Mouse (Mus musculus) limb, embryonic 10.5 days (tissue): ENCODE data around the gene Pkdrej. TPM values are rescaled to one million over a fixed set of nuclear protein-coding genes. Genes with fewer than 3 reads are reported as not detected.
"Not testable (repeated sequence)": the region's sequence is repeated elsewhere in the genome, so short reads cannot be mapped to it uniquely, and the experiment has no call there.

Experiments used
- DNase-seq: peaks from one replicate; pipeline ENCODE4 v3.0.0-alpha.2; 2017; ENCODE audit warnings: low spot score
- H3K27ac ChIP-seq: fragments of 300-500 bp; sonication (generic); 2 replicates; pipeline ENCODE4 v1.5.1; 2016; ENCODE audit warnings: mild to moderate bottlenecking
- H3K27me3 ChIP-seq: fragments of 300-500 bp; sonication (generic); 2 replicates; pipeline ENCODE4 v1.6.1; 2016; ENCODE audit warnings: low read depth, mild to moderate bottlenecking; ENCODE audit not compliant: poor library complexity, severe bottlenecking
- H3K36me3 ChIP-seq: fragments of 300-500 bp; sonication (generic); 2 replicates; pipeline ENCODE4 v1.6.1; 2016; ENCODE audit warnings: mild to moderate bottlenecking, moderate library complexity
- H3K4me1 ChIP-seq: fragments of 300-500 bp; sonication (generic); 2 replicates; pipeline ENCODE4 v1.6.1; 2016
- H3K4me3 ChIP-seq: fragments of 300-500 bp; sonication (generic); 2 replicates; pipeline ENCODE4 v1.5.1; 2016; ENCODE audit warnings: mild to moderate bottlenecking, moderate library complexity
- H3K9me3 ChIP-seq: fragments of 300-500 bp; sonication (generic); replicated peaks from 2 replicates; pipeline ENCODE4 v1.6.1; 2016; ENCODE audit warnings: mild to moderate bottlenecking
- WGBS: fragments of 180-500 bp; shearing (Covaris S2); methylation state at CpG from one replicate; pipeline ENCODE4 v1.1.7; 2016; 5-methylcytosine and 5-hydroxymethylcytosine counted together
- polyA plus RNA-seq: library from polyadenylated mRNA; unstranded; fragments of >200 nt; fragmentation: Nextera tagmentation; extraction: Ambion mirVana; gene quantifications from 2 replicates; pipeline ENCODE4 v1.2.1, GENCODE M21; 2016

Pkdrej gene
- polyA plus RNA-seq, 1 experiment from 2014 or later: 0.03 TPM

DNA sequence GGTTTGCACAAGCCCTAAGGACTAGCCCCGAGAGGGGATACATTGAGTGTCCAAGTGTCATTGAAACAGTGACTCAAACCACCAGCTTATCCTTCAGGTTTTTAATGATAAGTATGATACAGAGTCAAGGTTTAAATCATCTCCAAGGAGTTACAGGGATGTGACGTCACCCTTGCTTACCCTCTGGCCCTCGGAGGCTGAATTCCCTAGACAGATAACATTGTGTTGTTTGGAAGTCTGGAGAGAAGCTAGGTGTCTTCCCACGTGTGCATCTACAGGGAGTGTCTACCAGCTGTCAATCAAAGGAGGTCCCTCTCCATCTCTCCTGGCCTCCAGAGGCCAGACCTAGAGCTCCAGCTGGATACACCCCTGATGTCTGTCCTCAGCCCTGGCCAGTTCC lies 14.6 kb downstream of the Pkdrej start:
- Histone ChIP-seq H3K27ac (no peak overlapping the region), H3K36me3 (no peaks in the 10 kb centered on the region), H3K4me1 (peaks cover 12% of the 10 kb centered on the region), H3K9me3 (no peaks in the 10 kb centered on the region), H3K4me3 (no peak overlapping the region), H3K27me3 (no peaks in the 10 kb centered on the region)
- DNase-seq: no peak
- WGBS: 86% methylated on average over 4 of the region's 4 CpGs

DNA sequence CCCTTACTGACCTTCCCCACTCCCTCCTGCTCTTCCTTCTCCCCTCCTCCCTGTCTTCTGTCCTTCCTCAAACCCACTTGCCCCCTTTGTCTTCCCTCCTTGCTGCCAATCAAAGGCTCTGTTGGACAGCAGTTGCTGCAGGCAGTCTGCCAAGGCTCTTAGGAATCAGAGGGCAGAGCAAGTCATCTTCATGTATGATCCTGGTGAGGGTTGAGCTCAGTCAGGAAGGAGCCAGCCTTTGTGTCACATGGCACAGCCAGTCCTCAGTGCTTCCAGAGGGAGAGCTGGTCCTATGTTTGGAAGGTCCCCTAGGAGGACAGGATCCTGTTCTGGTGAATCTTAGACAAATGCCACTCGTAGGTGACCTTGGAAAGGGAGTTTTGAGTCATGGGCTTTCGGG lies 18.6 kb downstream of the Pkdrej start:
- no peaks in the 10 kb centered on the region for H3K4me1 ChIP-seq
- H3K27ac ChIP-seq: no peak overlapping the region
- no peak overlapping the region for H3K4me3 ChIP-seq
- WGBS: 90% methylated on average over 2 of the region's 2 CpGs
- no peaks in the 10 kb centered on the region for H3K9me3 ChIP-seq
- no peak for DNase-seq
- H3K36me3 ChIP-seq: no peaks in the 10 kb centered on the region
- H3K27me3 ChIP-seq: no peaks in the 10 kb centered on the region

DNA sequence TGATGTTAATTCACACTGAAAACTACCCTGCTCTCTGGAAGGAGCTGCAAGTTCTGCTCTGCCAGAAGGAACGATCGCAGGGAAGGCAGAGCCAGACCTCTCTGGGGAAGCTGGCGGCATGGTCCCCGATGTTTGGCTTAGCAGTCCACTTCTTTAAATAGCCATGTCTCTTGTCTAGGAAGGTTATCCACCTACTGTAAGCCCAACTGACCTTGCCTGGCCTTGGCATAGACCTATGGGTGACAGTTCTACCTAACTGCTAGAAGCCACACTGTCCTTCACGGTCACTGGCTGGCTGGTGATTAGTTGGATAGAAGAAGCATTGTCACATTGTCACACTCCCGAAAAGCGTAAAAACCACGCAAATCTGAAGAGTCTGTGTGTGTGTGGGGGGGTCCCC lies 22.9 kb downstream of the Pkdrej start:
- no peak for DNase-seq
- H3K36me3 ChIP-seq: no peaks in the 10 kb centered on the region
- H3K4me1 ChIP-seq: no peaks in the 10 kb centered on the region
- no peaks in the 10 kb centered on the region for H3K27me3 ChIP-seq
- WGBS: 93% methylated on average over 8 of the region's 8 CpGs
- H3K4me3 ChIP-seq: no peak overlapping the region
- H3K27ac ChIP-seq: no peak overlapping the region
- H3K9me3 ChIP-seq: no peaks in the 10 kb centered on the region

DNA sequence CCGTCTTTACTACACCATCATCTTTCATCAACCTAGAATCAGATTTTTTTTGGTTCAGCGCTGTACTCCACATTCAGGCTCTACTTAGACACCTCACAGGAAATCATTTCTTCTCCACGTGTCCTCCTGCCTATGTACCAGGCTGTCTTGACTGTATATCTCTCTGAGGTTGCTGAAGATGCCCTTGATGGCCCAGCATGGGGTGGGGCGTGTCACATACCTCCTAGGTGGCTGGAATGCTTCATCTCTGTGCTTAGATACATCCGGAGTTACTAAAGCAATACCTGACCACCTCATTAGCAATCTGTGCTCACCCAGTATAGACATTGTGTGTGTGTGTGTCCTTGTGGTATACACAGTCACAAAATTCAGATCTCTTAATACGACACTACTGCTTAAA lies 26.0 kb downstream of the Pkdrej start:
- 80% methylated on average over 6 of the region's 6 CpGs for WGBS
- H3K4me1 ChIP-seq: no peaks in the 10 kb centered on the region
- no peak overlapping the region for H3K4me3 ChIP-seq
- DNase-seq: no peak
- H3K9me3 ChIP-seq: no peaks in the 10 kb centered on the region
- no peak overlapping the region for H3K27ac ChIP-seq
- H3K27me3 ChIP-seq: no peaks in the 10 kb centered on the region
- H3K36me3 ChIP-seq: no peaks in the 10 kb centered on the region

DNA sequence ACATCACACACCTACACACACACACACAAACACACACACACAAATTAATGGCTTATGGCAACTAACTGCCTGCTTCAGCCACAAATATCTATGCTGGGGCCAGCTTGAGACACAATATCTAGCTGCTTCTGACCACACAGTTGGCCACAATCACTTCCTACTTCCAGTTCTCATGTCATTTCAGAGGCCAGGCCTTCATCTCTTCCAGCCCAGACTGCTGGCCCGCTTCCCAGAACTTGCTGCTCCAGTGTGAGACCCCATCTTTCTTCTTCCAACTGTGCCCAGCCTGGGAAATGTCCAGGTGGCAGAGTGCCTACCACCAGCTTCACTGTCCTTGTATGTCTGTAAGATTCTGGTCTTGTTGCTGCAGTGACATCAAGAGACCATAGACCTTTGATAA lies 28.7 kb downstream of the Pkdrej start:
- peaks cover 5% of the 10 kb centered on the region; the same call in 1 of the 2 replicates for H3K4me1 ChIP-seq
- H3K36me3 ChIP-seq: no peaks in the 10 kb centered on the region
- H3K4me3 ChIP-seq: no peak overlapping the region
- no peak overlapping the region for H3K27ac ChIP-seq
- no peaks in the 10 kb centered on the region for H3K27me3 ChIP-seq
- 81% methylated on average over 1 of the region's 1 CpGs for WGBS
- no peaks in the 10 kb centered on the region for H3K9me3 ChIP-seq
- DNase-seq: no peak

DNA sequence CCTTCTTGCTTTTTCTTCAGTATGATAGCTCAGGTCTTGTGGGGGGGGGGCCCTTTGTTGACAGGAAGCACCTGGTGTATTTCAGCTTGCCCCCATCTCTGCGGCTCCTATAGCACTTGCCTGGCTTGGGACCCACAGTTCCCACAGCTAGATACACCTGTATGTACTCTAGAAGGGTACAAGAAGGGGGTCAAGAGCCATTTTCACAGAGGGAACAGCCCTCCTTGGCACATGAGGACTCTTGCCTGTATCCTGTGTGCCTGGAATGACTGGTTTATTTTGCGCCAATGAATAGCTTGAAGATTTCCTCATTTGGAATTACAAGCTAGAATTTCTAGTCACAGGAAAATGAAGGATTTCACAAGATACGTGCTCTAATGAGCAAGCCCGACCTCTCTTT lies 30.1 kb downstream of the Pkdrej start:
- no peak for DNase-seq
- WGBS: 85% methylated on average over 4 of the region's 4 CpGs

DNA sequence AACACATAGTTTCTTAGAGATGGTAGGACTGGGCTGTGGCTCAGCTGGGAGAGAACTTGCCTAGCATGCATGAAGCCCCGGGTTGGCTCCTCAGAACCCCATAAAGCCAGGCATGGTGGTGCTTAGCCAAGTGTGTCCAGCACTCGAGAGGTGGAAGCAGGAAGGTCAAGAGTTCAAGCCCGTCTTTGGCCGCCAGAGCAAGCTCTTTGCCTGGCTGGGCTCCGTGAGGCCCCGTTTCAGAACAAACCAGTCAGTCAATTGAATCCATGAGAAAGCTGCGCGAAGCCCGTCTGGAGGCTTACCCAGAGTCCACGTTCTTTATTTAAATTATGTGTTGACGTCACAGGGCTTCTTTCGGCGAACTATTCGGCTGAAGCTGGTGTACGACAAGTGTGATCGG lies 32.9 kb downstream of the Pkdrej start:
- no peaks in the 10 kb centered on the region for H3K36me3 ChIP-seq
- H3K27ac ChIP-seq: no peak overlapping the region
- WGBS: 80% methylated on average over 16 of the region's 16 CpGs
- DNase-seq: no peak
- H3K9me3 ChIP-seq: no peaks in the 10 kb centered on the region
- no peaks in the 10 kb centered on the region for H3K27me3 ChIP-seq
- peaks cover 5% of the 10 kb centered on the region; the same call in 1 of the 2 replicates for H3K4me1 ChIP-seq
- H3K4me3 ChIP-seq: no peak overlapping the region

More for the DNA sequence above, 30.1 kb downstream of the Pkdrej start:
- no peak overlapping the region for H3K27ac ChIP-seq
- H3K4me3 ChIP-seq: no peak overlapping the region
- no peaks in the 10 kb centered on the region for H3K27me3 ChIP-seq
- no peaks in the 10 kb centered on the region for H3K36me3 ChIP-seq
- peaks cover 5% of the 10 kb centered on the region; the same call in 1 of the 2 replicates for H3K4me1 ChIP-seq
- H3K9me3 ChIP-seq: no peaks in the 10 kb centered on the region

DNA sequence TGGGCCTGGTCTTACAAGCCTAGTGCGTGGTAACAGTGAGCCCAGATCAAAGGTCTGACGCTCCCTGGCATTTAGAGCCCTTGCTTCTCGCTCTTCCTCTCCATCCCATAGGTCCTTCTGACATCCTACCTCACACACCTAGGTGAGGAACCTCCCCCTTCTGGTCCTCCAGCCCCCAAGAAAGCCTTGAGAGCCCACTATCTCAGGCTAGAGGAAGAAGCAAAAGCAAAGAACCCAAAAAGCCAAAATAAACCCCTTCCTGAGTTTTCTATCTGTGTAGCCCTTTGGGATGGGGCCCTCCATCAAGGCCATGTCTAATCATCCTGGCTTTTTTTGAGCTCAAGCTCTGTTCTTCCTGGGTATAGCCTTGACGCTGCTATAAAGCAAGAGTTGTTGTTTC lies 33.5 kb downstream of the Pkdrej start:
- Histone ChIP-seq H3K27me3 (no peaks in the 10 kb centered on the region), H3K4me3 (no peak overlapping the region), H3K9me3 (no peaks in the 10 kb centered on the region), H3K27ac (no peak overlapping the region), H3K4me1 (peaks cover 5% of the 10 kb centered on the region; the same call in 1 of the 2 replicates), H3K36me3 (no peaks in the 10 kb centered on the region)
- 82% methylated on average over 4 of the region's 4 CpGs for WGBS
- DNase-seq: no peak

DNA sequence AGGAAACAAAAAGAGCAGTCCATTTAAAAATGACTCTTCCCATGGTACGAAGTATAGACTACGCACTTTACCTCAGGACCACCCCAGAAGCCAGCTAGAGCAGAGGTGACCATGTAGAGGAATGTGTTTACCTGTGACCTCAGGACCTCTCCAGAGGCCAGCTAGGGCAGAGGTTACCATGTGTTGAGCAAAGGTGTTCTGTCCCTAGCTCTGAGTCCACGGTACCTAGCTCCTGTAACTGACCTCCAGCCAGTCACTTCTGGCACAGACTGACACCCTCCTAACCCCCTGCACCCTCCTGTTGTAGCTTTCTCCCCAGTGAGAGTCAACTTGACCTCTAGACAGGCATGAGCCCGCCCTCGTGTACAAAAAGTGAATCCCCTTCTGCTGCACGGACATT lies 34.1 kb downstream of the Pkdrej start:
- Histone ChIP-seq H3K4me1 (peaks cover 5% of the 10 kb centered on the region; the same call in 1 of the 2 replicates), H3K4me3 (no peak overlapping the region), H3K36me3 (no peaks in the 10 kb centered on the region), H3K27me3 (no peaks in the 10 kb centered on the region), H3K9me3 (no peaks in the 10 kb centered on the region), H3K27ac (no peak overlapping the region)
- DNase-seq: no peak
- 89% methylated on average over 6 of the region's 6 CpGs for WGBS

DNA sequence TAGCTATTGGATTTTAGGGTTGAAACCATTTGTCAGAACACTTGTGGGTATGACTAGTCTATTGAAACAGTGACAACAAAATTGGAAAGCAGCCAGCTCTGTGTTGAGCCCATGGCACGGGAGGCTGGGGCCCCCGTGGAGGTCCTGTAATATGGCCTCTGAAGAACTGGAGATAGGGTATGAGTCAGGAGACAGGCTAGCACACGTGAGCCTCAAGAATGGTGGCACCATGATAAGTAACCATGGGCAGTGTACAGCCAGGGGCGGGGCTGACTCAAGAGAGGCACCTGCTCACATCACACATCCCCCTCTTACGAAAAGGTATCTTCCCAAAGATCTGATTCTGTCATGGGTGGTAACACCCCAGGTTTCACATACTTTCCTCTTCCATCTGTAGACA lies 34.8 kb downstream of the Pkdrej start:
- Histone ChIP-seq H3K4me3 (no peak overlapping the region), H3K27me3 (no peaks in the 10 kb centered on the region), H3K9me3 (no peaks in the 10 kb centered on the region), H3K4me1 (peaks cover 5% of the 10 kb centered on the region; the same call in 1 of the 2 replicates), H3K27ac (no peak overlapping the region), H3K36me3 (no peaks in the 10 kb centered on the region)
- no peak for DNase-seq
- 80% methylated on average over 5 of the region's 5 CpGs for WGBS

DNA sequence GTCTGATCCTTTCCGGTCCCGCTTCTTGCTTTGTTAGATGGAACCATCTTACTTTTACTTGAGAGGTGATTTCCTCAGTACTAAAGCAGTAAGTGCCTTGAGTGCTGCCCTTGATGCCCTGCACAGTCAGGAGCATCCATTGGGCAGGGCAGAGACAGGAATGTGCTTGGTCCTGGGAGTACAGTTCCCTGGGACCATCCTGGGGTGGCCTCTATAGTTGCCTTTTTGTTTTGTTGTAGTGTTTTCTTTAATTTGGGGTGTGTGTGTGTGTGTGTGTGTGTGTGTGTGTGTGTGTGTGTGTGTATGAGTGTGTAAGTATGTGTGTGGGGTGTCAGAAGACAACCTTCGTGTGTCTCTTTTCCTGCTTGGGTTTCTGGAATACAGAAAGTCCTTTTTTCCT lies 37.2 kb downstream of the Pkdrej start:
- no peak for DNase-seq
- H3K9me3 ChIP-seq: no peaks in the 10 kb centered on the region
- no peaks in the 10 kb centered on the region for H3K36me3 ChIP-seq
- peaks cover 5% of the 10 kb centered on the region; the same call in 1 of the 2 replicates for H3K4me1 ChIP-seq
- H3K27ac ChIP-seq: no peak overlapping the region
- 85% methylated on average over 3 of the region's 3 CpGs for WGBS
- no peak overlapping the region for H3K4me3 ChIP-seq
- no peaks in the 10 kb centered on the region for H3K27me3 ChIP-seq

DNA sequence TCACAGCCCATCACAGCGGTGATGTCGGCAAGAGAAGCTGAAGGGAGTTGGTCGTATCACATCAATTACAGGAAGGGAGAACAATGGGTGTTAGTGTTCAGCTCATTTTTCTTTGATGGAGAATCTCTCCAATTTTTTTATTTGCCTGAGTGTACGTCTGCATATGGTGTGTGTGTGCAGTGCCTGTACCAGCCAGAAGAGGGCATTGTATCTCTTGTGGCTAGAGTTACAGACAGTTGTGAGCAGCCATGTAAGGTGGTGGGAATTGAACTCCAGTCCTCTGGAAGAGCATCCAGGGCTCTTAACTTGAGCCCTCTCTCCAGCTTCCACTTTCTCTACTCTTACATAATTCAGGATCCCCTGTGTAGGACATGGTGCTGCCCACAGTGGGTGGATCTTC lies 38.4 kb downstream of the Pkdrej start:
- WGBS: 92% methylated on average over 4 of the region's 4 CpGs
- no peak for DNase-seq
- Histone ChIP-seq H3K36me3 (no peaks in the 10 kb centered on the region), H3K4me3 (no peak overlapping the region), H3K27ac (no peak overlapping the region), H3K9me3 (no peaks in the 10 kb centered on the region), H3K4me1 (no peaks in the 10 kb centered on the region), H3K27me3 (no peaks in the 10 kb centered on the region)

DNA sequence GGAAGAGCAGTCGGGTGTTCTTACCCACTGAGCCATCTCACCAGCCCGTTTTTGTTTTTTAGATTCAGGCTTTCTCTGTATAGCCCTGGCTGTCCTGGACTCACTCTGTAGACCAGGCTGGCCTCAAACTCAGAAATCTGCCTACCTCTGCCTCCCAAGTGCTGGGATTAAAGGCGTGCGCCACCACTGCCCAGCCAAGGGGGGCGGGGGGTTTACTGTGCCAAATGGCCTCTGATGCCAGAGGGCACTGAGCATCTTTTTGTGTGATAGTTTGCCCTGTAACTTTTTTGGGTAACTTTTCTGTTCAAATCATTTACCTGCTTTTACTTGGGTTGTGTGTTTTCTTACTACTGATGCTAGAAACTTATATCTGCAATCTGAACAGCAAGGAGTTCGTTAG lies 42.6 kb downstream of the Pkdrej start:
- H3K9me3 ChIP-seq: not testable (repeated sequence)
- 87% methylated on average over 6 of the region's 6 CpGs for WGBS

DNA sequence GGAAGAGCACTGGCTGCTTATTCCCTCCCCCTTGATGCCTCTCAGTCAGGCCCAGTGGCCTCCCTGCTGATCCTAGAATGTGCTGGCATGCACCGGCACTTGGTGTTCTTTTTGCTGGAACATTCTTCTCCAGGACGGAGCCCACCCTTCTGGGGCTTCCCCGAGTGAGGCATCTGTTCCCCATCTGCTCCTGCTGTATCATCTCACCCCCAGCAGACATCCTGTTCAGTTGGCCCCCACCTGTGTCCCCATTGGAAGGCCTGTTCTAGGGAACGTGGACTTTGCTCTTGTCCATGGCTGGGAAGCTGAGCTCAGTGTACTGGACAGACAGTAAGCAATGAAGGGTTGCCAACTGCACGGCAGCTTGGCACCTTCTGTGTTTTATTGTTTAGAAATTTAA lies 44.8 kb downstream of the Pkdrej start:
- Histone ChIP-seq H3K36me3 (no peaks in the 10 kb centered on the region), H3K9me3 (no peaks in the 10 kb centered on the region), H3K27me3 (no peaks in the 10 kb centered on the region), H3K27ac (no peak overlapping the region), H3K4me3 (no peak overlapping the region), H3K4me1 (no peaks in the 10 kb centered on the region)
- WGBS: 89% methylated on average over 5 of the region's 5 CpGs
- DNase-seq: no peak

More for the DNA sequence above, 42.6 kb downstream of the Pkdrej start:
- not testable (repeated sequence) for H3K4me3 ChIP-seq, H3K36me3 ChIP-seq, H3K27ac ChIP-seq, H3K27me3 ChIP-seq, H3K4me1 ChIP-seq, DNase-seq
